Mouse (Mus musculus) thymus, postnatal 14 days (tissue): Measurements from ENCODE around the gene Tbl1x.
"Not testable (repeated sequence)": the region's sequence is repeated elsewhere in the genome, so short reads cannot be mapped to it uniquely, and the experiment has no call there.

Experiments used
- DNase-seq: peaks from one replicate; pipeline ENCODE4 v3.0.0; 2021

Gene Tbl1x

GRCm38 (mm10) chrX:77510371-77511300, at the start of gene Tbl1x:
TSS of gene Tbl1x (plus strand) at chrX:77511013.
- peak; percentile 76 for DNase-seq

GRCm38 (mm10) chrX:77469216-77469615, 41.6 kb upstream of the Tbl1x start:
- no peak for DNase-seq

GRCm38 (mm10) chrX:77472858-77473257, 38.0 kb upstream of the Tbl1x start:
- no peak for DNase-seq

- DNase-seq, result no peak
Measured at GRCm38 (mm10) chrX:77473511-77473910, 37.3 kb upstream of the Tbl1x start.

GRCm38 (mm10) chrX:77474551-77474950, 36.3 kb upstream of the Tbl1x start:
- DNase-seq, result no peak

GRCm38 (mm10) chrX:77477526-77477925, 33.3 kb upstream of the Tbl1x start:
- DNase-seq, result no peak

GRCm38 (mm10) chrX:77487922-77488799, 22.7 kb upstream of the Tbl1x start:
- no peak for DNase-seq

- no peak for DNase-seq
Measured at GRCm38 (mm10) chrX:77490127-77490526, 20.7 kb upstream of the Tbl1x start.

GRCm38 (mm10) chrX:77509149-77509548, 1.7 kb upstream of the Tbl1x start:
- peak; percentile 86 for DNase-seq

- DNase-seq, result peak; percentile 53
Measured at GRCm38 (mm10) chrX:77509776-77510175, 1.0 kb upstream of the Tbl1x start.

- DNase-seq, result peak; percentile 53
Measured at GRCm38 (mm10) chrX:77511301-77511993, 634 bp downstream of the Tbl1x start.

GRCm38 (mm10) chrX:77511994-77512485, 1.2 kb downstream of the Tbl1x start:
- no peak for DNase-seq

- no peak for DNase-seq
Measured at GRCm38 (mm10) chrX:77517274-77518085, 6.7 kb downstream of the Tbl1x start.

- DNase-seq, result no peak
Measured at GRCm38 (mm10) chrX:77518929-77519328, 8.1 kb downstream of the Tbl1x start.

GRCm38 (mm10) chrX:77522842-77523375, 12.1 kb downstream of the Tbl1x start:
- no peak for DNase-seq

- no peak for DNase-seq
Measured at GRCm38 (mm10) chrX:77525179-77525578, 14.4 kb downstream of the Tbl1x start.

GRCm38 (mm10) chrX:77528401-77528800, 17.6 kb downstream of the Tbl1x start:
- no peak for DNase-seq

- DNase-seq, result no peak
Measured at GRCm38 (mm10) chrX:77530997-77531396, 20.2 kb downstream of the Tbl1x start.

GRCm38 (mm10) chrX:77533922-77534321, 23.1 kb downstream of the Tbl1x start:
- no peak for DNase-seq

GRCm38 (mm10) chrX:77539770-77540169, 29.0 kb downstream of the Tbl1x start:
- not testable (repeated sequence) for DNase-seq

- no peak for DNase-seq
Measured at GRCm38 (mm10) chrX:77544003-77544402, 33.2 kb downstream of the Tbl1x start.

GRCm38 (mm10) chrX:77544550-77544949, 33.7 kb downstream of the Tbl1x start:
- DNase-seq, result no peak
